Mouse (Mus musculus): ENCODE results near the gene Ggps1.

The Ggps1 gene

GRCm38 (mm10) chr13:14063013-14063941, at the start of gene Ggps1, which contains the start of gene Arid4b:
Gene Ggps1, minus strand, starts transcription at chr13:14063488.
Gene Arid4b, plus strand, starts transcription at chr13:14063232.
- DNase-seq (ENCODE audit: low spot score): peak; percentile 97

- DNase-seq (ENCODE audit: low spot score): no peak
Measured at GRCm38 (mm10) chr13:14111146-14111545, 47.9 kb upstream of the Ggps1 start.

- DNase-seq (ENCODE audit: low spot score): no peak
Measured at GRCm38 (mm10) chr13:14110154-14110873, 47.0 kb upstream of the Ggps1 start.

- DNase-seq (ENCODE audit: low spot score): no peak
Measured at GRCm38 (mm10) chr13:14103026-14103425, 39.7 kb upstream of the Ggps1 start.

- no peak for DNase-seq (ENCODE audit: low spot score)
Measured at GRCm38 (mm10) chr13:14088669-14089068, 25.4 kb upstream of the Ggps1 start.

- DNase-seq (ENCODE audit: low spot score): no peak
Measured at GRCm38 (mm10) chr13:14075326-14075725, 12.0 kb upstream of the Ggps1 start.

GRCm38 (mm10) chr13:14074371-14074770, 11.1 kb upstream of the Ggps1 start:
- DNase-seq (ENCODE audit: low spot score): no peak

GRCm38 (mm10) chr13:14069291-14069690, 6.0 kb upstream of the Ggps1 start:
- DNase-seq (ENCODE audit: low spot score): no peak

GRCm38 (mm10) chr13:14068035-14068434, 4.7 kb upstream of the Ggps1 start:
- DNase-seq (ENCODE audit: low spot score): no peak

- DNase-seq (ENCODE audit: low spot score): no peak
Measured at GRCm38 (mm10) chr13:14065701-14066100, 2.4 kb upstream of the Ggps1 start.

- no peak for DNase-seq (ENCODE audit: low spot score)
Measured at GRCm38 (mm10) chr13:14065028-14065380, 1.7 kb upstream of the Ggps1 start.

- peak; percentile 22 for DNase-seq (ENCODE audit: low spot score)
Measured at GRCm38 (mm10) chr13:14064341-14065027, 1.2 kb upstream of the Ggps1 start.

GRCm38 (mm10) chr13:14063942-14064271, 619 bp upstream of the Ggps1 start:
- no peak for DNase-seq (ENCODE audit: low spot score)

- no peak for DNase-seq (ENCODE audit: low spot score)
Measured at GRCm38 (mm10) chr13:14062209-14063012, 877 bp downstream of the Ggps1 start.

- DNase-seq (ENCODE audit: low spot score): no peak
Measured at GRCm38 (mm10) chr13:14059582-14059981, 3.7 kb downstream of the Ggps1 start.

- DNase-seq (ENCODE audit: low spot score): no peak
Measured at GRCm38 (mm10) chr13:14056801-14057200, 6.5 kb downstream of the Ggps1 start.

GRCm38 (mm10) chr13:14049878-14050277, 13.4 kb downstream of the Ggps1 start:
- DNase-seq (ENCODE audit: low spot score): no peak

GRCm38 (mm10) chr13:14044521-14044920, 18.8 kb downstream of the Ggps1 start:
- DNase-seq (ENCODE audit: low spot score): no peak

GRCm38 (mm10) chr13:14043851-14044250, 19.4 kb downstream of the Ggps1 start:
- no peak for DNase-seq (ENCODE audit: low spot score)

- no peak for DNase-seq (ENCODE audit: low spot score)
Measured at GRCm38 (mm10) chr13:14040186-14040585, 23.1 kb downstream of the Ggps1 start.

- peak; percentile 93 for DNase-seq (ENCODE audit: low spot score)
Measured at GRCm38 (mm10) chr13:14039292-14039965, 23.9 kb downstream of the Ggps1 start, which contains the start of gene Tbce. Gene Tbce, minus strand, starts transcription at chr13:14039638.
